13 mouse cellular contexts compared by ENCODE assay signal in the genomic region with DNA sequence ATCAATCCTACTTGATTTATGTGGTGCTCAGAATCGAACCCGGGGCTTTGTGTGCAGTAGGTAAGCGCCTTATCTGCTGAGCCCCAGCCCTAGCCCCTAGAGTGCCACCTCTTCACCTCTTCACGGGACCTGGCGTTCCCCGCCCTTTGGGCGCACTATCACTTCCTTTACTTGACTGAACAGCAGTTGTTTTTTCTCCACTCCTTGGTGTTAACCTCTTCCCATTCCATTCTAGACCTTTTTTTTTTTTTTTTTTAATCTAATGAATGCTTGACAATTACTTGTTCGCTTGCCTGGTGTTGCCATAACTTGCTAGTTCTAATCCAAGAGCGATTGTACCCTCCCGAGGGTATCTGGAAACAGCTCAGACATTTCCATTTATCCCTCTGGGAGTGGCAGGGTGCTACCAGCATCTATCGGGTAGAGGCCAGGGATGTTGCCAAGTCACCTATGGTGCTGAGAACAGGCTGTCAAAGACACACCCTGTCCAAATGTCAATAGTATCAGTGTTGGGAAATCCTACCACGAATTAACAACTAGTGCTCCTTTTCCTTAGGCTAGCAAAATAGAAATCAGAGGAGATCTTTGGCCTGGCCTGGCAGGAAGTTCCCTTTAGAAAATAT. TPM values are rescaled to one million over a fixed set of nuclear protein-coding genes. Genes with fewer than 3 reads are reported as not detected.
DNase-seq lines count a peak whose midpoint lies in the region; ATAC-seq and TF ChIP-seq lines count a peak whose summit lies in the region.
"Had no signal": no experiment of that assay in that cellular context is flagged by ENCODE, and none has a peak within 500 bp of the region (broad histone marks: within the 10 kb centered on the region; RNA-seq: fewer than 3 reads in every experiment).

No protein-coding gene starts in this region.

- no peaks in the 10 kb centered on the region for H3K27me3 ChIP-seq in heart, embryonic 16.5 days (ENCODE audit: control insufficient read depth, insufficient read depth, low read length)
- H3K27me3 ChIP-seq in testis, adult 2 months (ENCODE audit: control insufficient read depth, insufficient read depth, low read length) = no peaks in the 10 kb centered on the region
- no peaks in the 10 kb centered on the region for H3K27me3 ChIP-seq in lung, embryonic 16.5 days (ENCODE audit: control insufficient read depth, insufficient read depth, low read depth, low read length)
- H3K27me3 ChIP-seq: embryonic facial prominence, embryonic 12.5 days had no signal

- WGBS in heart, embryonic 16.5 days = 63% methylated on average over 12 of the region's 12 CpGs
- 55% methylated on average over 12 of the region's 12 CpGs for WGBS in lung, embryonic 16.5 days

- intact Hi-C loops in heart, postnatal 14 days (cut with DNase I) = no loop called here

- no peaks in the 10 kb centered on the region for H3K9me3 ChIP-seq in heart, embryonic 16.5 days (replicated peaks; ENCODE audit: control insufficient read depth, low read length)
- no peaks in the 10 kb centered on the region for H3K9me3 ChIP-seq in lung, embryonic 16.5 days (ENCODE audit: control insufficient read depth, low read length)
- H3K9me3 ChIP-seq: embryonic facial prominence, embryonic 12.5 days had no signal

- H3K36me3 ChIP-seq in heart, embryonic 16.5 days (ENCODE audit: control insufficient read depth, insufficient read depth) = no peaks in the 10 kb centered on the region
- no peaks in the 10 kb centered on the region for H3K36me3 ChIP-seq in testis, adult 2 months (ENCODE audit: control insufficient read depth, insufficient read depth, low read length)
- no peaks in the 10 kb centered on the region for H3K36me3 ChIP-seq in lung, embryonic 16.5 days (ENCODE audit: control insufficient read depth, insufficient read depth, low read length)
- H3K36me3 ChIP-seq: embryonic facial prominence, embryonic 12.5 days had no signal

- ATAC-seq in heart, embryonic 16.5 days (replicated peaks; ENCODE audit: extremely low read depth, insufficient read depth, low FRiP score) = no peak
- no peak for ATAC-seq in lung, embryonic 16.5 days (ENCODE audit: low read depth)
- ATAC-seq: forebrain, embryonic 14.5 days; midbrain, embryonic 16.5 days had no signal

- TF ChIP-seq POLR2A in testis, adult 2 months (IDR thresholded peaks at IDR 0.05; ENCODE audit: control insufficient read depth, low read depth, low read length) = no peak

- H3K4me2 ChIP-seq in heart, embryonic 16.5 days (ENCODE audit: low read depth, low read length) = peak overlapping the region; percentile 57; the same call in 1 of the 2 replicates
- peak overlapping the region; percentile 47; the same call in 1 of the 2 replicates for H3K4me2 ChIP-seq in lung, embryonic 16.5 days (ENCODE audit: low read depth, low read length)
- H3K4me2 ChIP-seq: hindbrain, embryonic 14.5 days had no signal

- H3K4me3 ChIP-seq in heart, embryonic 16.5 days (ENCODE audit: low read length) = no peak overlapping the region
- H3K4me3 ChIP-seq in testis, adult 2 months (ENCODE audit: control insufficient read depth, low read depth, low read length) = no peak overlapping the region
- H3K4me3 ChIP-seq in lung, embryonic 16.5 days (ENCODE audit: low read length) = no peak overlapping the region

- no peak overlapping the region for H3K27ac ChIP-seq in heart, embryonic 16.5 days (ENCODE audit: low read length)
- H3K27ac ChIP-seq in testis, adult 2 months (ENCODE audit: control insufficient read depth, insufficient read depth, low read depth, low read length) = 0 out of 2 replicates have a peak overlapping the region, but pooled peaks have one; percentile 21
- H3K27ac ChIP-seq in lung, embryonic 16.5 days (ENCODE audit: low read length) = peak overlapping the region; percentile 89
- H3K27ac ChIP-seq: embryonic facial prominence, embryonic 12.5 days; hindbrain, embryonic 14.5 days had no signal

- no peak overlapping the region for H3K9ac ChIP-seq in heart, embryonic 16.5 days (ENCODE audit: low read length)
- H3K9ac ChIP-seq in lung, embryonic 16.5 days (ENCODE audit: low read length) = no peak overlapping the region
- H3K9ac ChIP-seq: embryonic facial prominence, embryonic 12.5 days; hindbrain, embryonic 14.5 days had no signal

- peaks cover 20% of the 10 kb centered on the region for H3K4me1 ChIP-seq in heart, embryonic 16.5 days (ENCODE audit: control insufficient read depth, insufficient read depth, low read length)
- H3K4me1 ChIP-seq in testis, adult 2 months (ENCODE audit: control insufficient read depth, insufficient read depth, low read length) = peaks cover 25% of the 10 kb centered on the region
- peaks cover 21% of the 10 kb centered on the region for H3K4me1 ChIP-seq in lung, embryonic 16.5 days (replicated peaks; ENCODE audit: control insufficient read depth, insufficient read depth, low read length)

- TF ChIP-seq CTCF in testis, adult 2 months (IDR thresholded peaks at IDR 0.05; ENCODE audit: control insufficient read depth, insufficient read depth, insufficient replicate concordance, low read depth, low read length) = no peak

- DNase-seq in heart, postnatal 14 days = no peak
- DNase-seq in testis, postnatal 10 days (ENCODE audit: low spot score) = no peak
- no peak for DNase-seq in thymus, postnatal 10 days (ENCODE audit: low spot score in 2 of 2)
- no peak for DNase-seq in adrenal gland, adult 8-10 months
- DNase-seq: adrenal gland, postnatal 25 days; cerebellum, adult 18-20 months had no signal

RNA-seq across cellular contexts. Expression of gene Pptc7, which starts 4.3 kb away (rescaled TPM):
- polyA plus RNA-seq in heart, embryonic 16.5 days (2015; fragmentation: Nextera tagmentation; extraction: Ambion mirVana) = 15.0 and 15.5 TPM in 2 replicates
- 10 to 100 TPM; 85.5 to 87.2 TPM for total RNA-seq in heart, postnatal 14 days (2021)
- polyA plus RNA-seq in testis, adult 2 months (2012; rRNA removed) = 47.8 and 48.0 TPM in 2 replicates
- 8.6 and 8.9 TPM in 2 replicates for polyA plus RNA-seq in lung, embryonic 16.5 days (2015; fragmentation: Nextera tagmentation; extraction: Ambion mirVana)
- 10 to 100 TPM; 65.9 to 69.7 (median 68.8) TPM for total RNA-seq in adrenal gland, adult 8-10 months (2022)

RNA-seq across cellular contexts. Expression of gene Tctn1, which starts 15.7 kb away (rescaled TPM):
- 2.9 and 3.2 TPM in 2 replicates for polyA plus RNA-seq in heart, embryonic 16.5 days (2015; fragmentation: Nextera tagmentation; extraction: Ambion mirVana)
- 1 to 10 TPM; 5.2 to 6.7 TPM for total RNA-seq in heart, postnatal 14 days (2021)
- 59.8 and 63.3 TPM in 2 replicates for polyA plus RNA-seq in testis, adult 2 months (2012; rRNA removed)
- 6.5 and 7.4 TPM in 2 replicates for polyA plus RNA-seq in lung, embryonic 16.5 days (2015; fragmentation: Nextera tagmentation; extraction: Ambion mirVana)
- total RNA-seq in adrenal gland, adult 8-10 months (2022) = 10 to 100 TPM; 14.8 to 34.9 (median 23.1) TPM
